Comparison of ENCODE assay signal across 11 mouse cellular contexts in genomic region chr6:144962013-144962354, GRCm38 (mm10).
DNase-seq lines count a peak whose midpoint lies in the region; ATAC-seq and TF ChIP-seq lines count a peak whose summit lies in the region.
"Had no signal": no experiment of that assay in that cellular context is flagged by ENCODE, and none has a peak within 500 bp of the region (broad histone marks: within the 10 kb centered on the region; RNA-seq: fewer than 3 reads in every experiment).

No protein-coding gene starts in this region.

- H3K36me3 ChIP-seq in forebrain, embryonic 15.5 days: no peaks in the 10 kb centered on the region
- no peaks in the 10 kb centered on the region for H3K36me3 ChIP-seq in forebrain, embryonic 12.5 days (replicated peaks)
- H3K36me3 ChIP-seq in lung, embryonic 14.5 days (ENCODE audit: insufficient read depth): no peaks in the 10 kb centered on the region
- H3K36me3 ChIP-seq in neural tube, embryonic 15.5 days: no peaks in the 10 kb centered on the region
- H3K36me3 ChIP-seq: embryonic facial prominence, embryonic 12.5 days had no signal

- H3K9me3 ChIP-seq in forebrain, embryonic 15.5 days: no peaks in the 10 kb centered on the region
- H3K9me3 ChIP-seq in forebrain, embryonic 12.5 days: no peaks in the 10 kb centered on the region
- no peaks in the 10 kb centered on the region for H3K9me3 ChIP-seq in lung, embryonic 14.5 days (ENCODE audit: low read depth, low read length)
- no peaks in the 10 kb centered on the region for H3K9me3 ChIP-seq in neural tube, embryonic 15.5 days (replicated peaks)
- H3K9me3 ChIP-seq: embryonic facial prominence, embryonic 12.5 days had no signal

- H3K9ac ChIP-seq in forebrain, embryonic 15.5 days (replicated peaks): no peak overlapping the region
- no peak overlapping the region for H3K9ac ChIP-seq in forebrain, embryonic 12.5 days
- H3K9ac ChIP-seq in lung, embryonic 14.5 days: no peak overlapping the region
- no peak overlapping the region for H3K9ac ChIP-seq in neural tube, embryonic 15.5 days (replicated peaks)
- H3K9ac ChIP-seq: embryonic facial prominence, embryonic 12.5 days had no signal

- DNase-seq in lung, embryonic 14.5 days: peak; percentile 62
- no peak for DNase-seq in lung, postnatal 4 days
- DNase-seq in T-cell, adult 2 months (ENCODE audit: low spot score): peak; percentile 11
- no peak for DNase-seq in cerebellum, adult 8-10 months
- DNase-seq in cerebellum, adult 18-20 months: no peak
- DNase-seq: adrenal gland, postnatal 10 days; heart, adult 2 months had no signal

- H3K4me1 ChIP-seq in forebrain, embryonic 15.5 days: peaks cover 3% of the 10 kb centered on the region
- H3K4me1 ChIP-seq in forebrain, embryonic 12.5 days: no peaks in the 10 kb centered on the region
- H3K4me1 ChIP-seq in lung, embryonic 14.5 days (ENCODE audit: insufficient read depth): no peaks in the 10 kb centered on the region
- peaks cover 10% of the 10 kb centered on the region for H3K4me1 ChIP-seq in neural tube, embryonic 15.5 days
- H3K4me1 ChIP-seq: embryonic facial prominence, embryonic 12.5 days had no signal

- ATAC-seq in forebrain, embryonic 15.5 days (replicated peaks): peak; percentile 50
- no peak for ATAC-seq in forebrain, embryonic 12.5 days (ENCODE audit: low FRiP score)
- ATAC-seq in lung, embryonic 14.5 days (ENCODE audit: insufficient read depth): peak; percentile 41
- ATAC-seq in neural tube, embryonic 15.5 days (ENCODE audit: low FRiP score): peak; percentile 55; the same call in 1 of the 2 replicates

- whole genome bisulfite sequencing in forebrain, embryonic 15.5 days: 57% methylated on average over 4 of the region's 4 CpGs
- 70% methylated on average over 4 of the region's 4 CpGs for WGBS in forebrain, embryonic 12.5 days
- WGBS in lung, embryonic 14.5 days: 45% methylated on average over 4 of the region's 4 CpGs
- WGBS in neural tube, embryonic 15.5 days: 59% methylated on average over 4 of the region's 4 CpGs

- TF ChIP-seq CTCF in lung, embryonic 14.5 days (IDR thresholded peaks at IDR 0.05; ENCODE audit: low read depth): peak; percentile 22

- no peak overlapping the region for H3K4me2 ChIP-seq in forebrain, embryonic 15.5 days (replicated peaks)
- no peak overlapping the region for H3K4me2 ChIP-seq in forebrain, embryonic 12.5 days
- peak overlapping the region; percentile 54; the same call in 1 of the 2 replicates for H3K4me2 ChIP-seq in lung, embryonic 14.5 days
- H3K4me2 ChIP-seq in neural tube, embryonic 15.5 days: peak overlapping the region; percentile 48
- H3K4me2 ChIP-seq: embryonic facial prominence, embryonic 12.5 days had no signal

- no peaks in the 10 kb centered on the region for H3K27me3 ChIP-seq in forebrain, embryonic 15.5 days
- no peaks in the 10 kb centered on the region for H3K27me3 ChIP-seq in forebrain, embryonic 12.5 days
- H3K27me3 ChIP-seq in lung, embryonic 14.5 days (ENCODE audit: insufficient read depth, low read length): no peaks in the 10 kb centered on the region
- H3K27me3 ChIP-seq in neural tube, embryonic 15.5 days (replicated peaks): 0 out of 2 replicates have a peak, but pooled peaks cover 3% of the 10 kb centered on the region
- H3K27me3 ChIP-seq: embryonic facial prominence, embryonic 12.5 days had no signal

- H3K4me3 ChIP-seq in forebrain, embryonic 15.5 days: peak overlapping the region; percentile 17; the same call in 1 of the 2 replicates
- no peak overlapping the region for H3K4me3 ChIP-seq in forebrain, embryonic 12.5 days (replicated peaks)
- H3K4me3 ChIP-seq in lung, embryonic 14.5 days (ENCODE audit: low read depth, low read length): 0 out of 2 replicates have a peak overlapping the region, but pooled peaks have one; percentile 18
- H3K4me3 ChIP-seq in neural tube, embryonic 15.5 days (replicated peaks): peak overlapping the region; percentile 15; the same call in 1 of the 2 replicates
- H3K4me3 ChIP-seq: embryonic facial prominence, embryonic 12.5 days; heart, adult 2 months had no signal

- no peak overlapping the region; the same call in 1 of the 2 replicates for H3K27ac ChIP-seq in forebrain, embryonic 15.5 days (replicated peaks)
- no peak overlapping the region for H3K27ac ChIP-seq in forebrain, embryonic 12.5 days
- no peak overlapping the region for H3K27ac ChIP-seq in lung, embryonic 14.5 days (ENCODE audit: low read depth)
- H3K27ac ChIP-seq in neural tube, embryonic 15.5 days (replicated peaks): no peak overlapping the region
- H3K27ac ChIP-seq: embryonic facial prominence, embryonic 12.5 days; heart, adult 2 months had no signal

Comparison
In these comparisons a context has a peak if more than half of its experiments do, and no peak if none do; other contexts are left out.
1. DNase-seq: peak in lung, embryonic 14.5 days (single experiment) and T-cell, adult 2 months (single experiment); none in lung, postnatal 4 days (0 of 2), cerebellum, adult 8-10 months (single experiment) and cerebellum, adult 18-20 months (0 of 2).
2. H3K4me2 ChIP-seq: peak in lung, embryonic 14.5 days (single experiment) and neural tube, embryonic 15.5 days (single experiment); none in forebrain, embryonic 15.5 days (single experiment) and forebrain, embryonic 12.5 days (single experiment).